In genomic region chr4:71537971-71538370, GRCm38 (mm10) we compare ENCODE assay signal across 15 mouse cellular contexts.
"Had no signal": no experiment of that assay in that cellular context is flagged by ENCODE, and none has a peak within 500 bp of the region (broad histone marks: within the 10 kb centered on the region; RNA-seq: fewer than 3 reads in every experiment).

No protein-coding gene starts in this region.

- H3K9ac ChIP-seq: limb, embryonic 12.5 days; liver, embryonic 13.5 days; liver, postnatal 0 days; lung, embryonic 15.5 days; neural tube, embryonic 15.5 days had no signal

- H3K4me3 ChIP-seq: limb, embryonic 12.5 days; liver, embryonic 13.5 days; lung, embryonic 15.5 days; myocyte; neural tube, embryonic 15.5 days had no signal

- H3K27me3 ChIP-seq: limb, embryonic 12.5 days; liver, embryonic 13.5 days; lung, embryonic 15.5 days; neural tube, embryonic 15.5 days had no signal

- DNase-seq: layer of hippocampus, adult 9-11 months; layer of hippocampus, postnatal 36 days; liver; liver, embryonic 13.5 days; liver, postnatal 0 days; lung, postnatal 36 days; midbrain, embryonic 14.5 days; right cerebral cortex, adult 18-20 months; right cerebral cortex, postnatal 25 days; thymus, postnatal 4 days had no signal

- ATAC-seq: liver, postnatal 0 days had no signal

- H3K4me1 ChIP-seq: limb, embryonic 12.5 days; liver, embryonic 13.5 days; lung, embryonic 15.5 days; neural tube, embryonic 15.5 days had no signal

- H3K36me3 ChIP-seq: limb, embryonic 12.5 days; liver, embryonic 13.5 days; lung, embryonic 15.5 days; neural tube, embryonic 15.5 days had no signal

- H3K27ac ChIP-seq: kidney, postnatal 0 days; limb, embryonic 12.5 days; liver, embryonic 13.5 days; lung, embryonic 15.5 days; neural tube, embryonic 15.5 days had no signal

- H3K4me2 ChIP-seq: limb, embryonic 12.5 days; liver, embryonic 13.5 days; lung, embryonic 15.5 days; neural tube, embryonic 15.5 days had no signal

- H3K9me3 ChIP-seq: limb, embryonic 12.5 days; liver, embryonic 13.5 days; lung, embryonic 15.5 days; neural tube, embryonic 15.5 days had no signal
